Mouse (Mus musculus): ENCODE measurements at regions not wholly inside any gene's neighbourhood (a gene's known extent, or its start where the extent isn't known, plus 50 kb on each side); places are given as distances from the start of the nearest gene placed in this dataset.

- no peak overlapping the region for H3K4me2 ChIP-seq (replicated peaks)
- ATAC-seq (replicated peaks), result no peak
- no peaks in the 10 kb centered on the region for H3K27me3 ChIP-seq
- 88% methylated on average over 6 of the region's 6 CpGs for WGBS
- H3K27ac ChIP-seq (replicated peaks), result no peak overlapping the region
- no peaks in the 10 kb centered on the region for H3K36me3 ChIP-seq
- H3K9ac ChIP-seq (replicated peaks), result no peak overlapping the region
- H3K4me1 ChIP-seq, result no peaks in the 10 kb centered on the region
- H3K4me3 ChIP-seq, result no peak overlapping the region
- no peaks in the 10 kb centered on the region for H3K9me3 ChIP-seq
Measured at GRCm38 (mm10) chr3:143584692-143585603, 620.1 kb downstream of the Lmo4 start.

GRCm38 (mm10) chr3:143576338-143577007 lies 628.5 kb downstream of the Lmo4 start:
- no peaks in the 10 kb centered on the region for H3K4me1 ChIP-seq
- no peak overlapping the region for H3K4me3 ChIP-seq
- no peak for ATAC-seq (replicated peaks)
- H3K27me3 ChIP-seq, result no peaks in the 10 kb centered on the region
- WGBS, result 74% methylated on average over 7 of the region's 7 CpGs
- H3K9ac ChIP-seq (replicated peaks), result no peak overlapping the region
- H3K4me2 ChIP-seq (replicated peaks), result no peak overlapping the region
- no peak overlapping the region for H3K27ac ChIP-seq (replicated peaks)
- no peaks in the 10 kb centered on the region for H3K36me3 ChIP-seq
- H3K9me3 ChIP-seq, result no peaks in the 10 kb centered on the region

GRCm38 (mm10) chr3:143575737-143576136 lies 629.3 kb downstream of the Lmo4 start:
- Histone ChIP-seq H3K36me3 (no peaks in the 10 kb centered on the region), H3K4me1 (no peaks in the 10 kb centered on the region), H3K4me3 (no peak overlapping the region), H3K9ac (replicated peaks) (no peak overlapping the region), H3K27ac (replicated peaks) (no peak overlapping the region; the same call in 1 of the 2 replicates), H3K27me3 (no peaks in the 10 kb centered on the region), H3K4me2 (replicated peaks) (no peak overlapping the region), H3K9me3 (no peaks in the 10 kb centered on the region)
- no peak for ATAC-seq (replicated peaks)
- 76% methylated on average over 8 of the region's 8 CpGs for WGBS

GRCm38 (mm10) chr3:143574035-143574864 lies 630.8 kb downstream of the Lmo4 start:
- H3K9me3 ChIP-seq, result no peaks in the 10 kb centered on the region
- no peak overlapping the region for H3K4me3 ChIP-seq
- WGBS, result 72% methylated on average over 10 of the region's 10 CpGs
- no peaks in the 10 kb centered on the region for H3K4me1 ChIP-seq
- H3K27ac ChIP-seq (replicated peaks), result no peak overlapping the region
- H3K27me3 ChIP-seq, result no peaks in the 10 kb centered on the region
- H3K9ac ChIP-seq (replicated peaks), result no peak overlapping the region
- ATAC-seq (replicated peaks), result no peak
- H3K36me3 ChIP-seq, result no peaks in the 10 kb centered on the region
- H3K4me2 ChIP-seq (replicated peaks), result no peak overlapping the region

GRCm38 (mm10) chr3:143569930-143570329 lies 635.1 kb downstream of the Lmo4 start:
- Histone ChIP-seq H3K4me3 (no peak overlapping the region), H3K27ac (replicated peaks) (no peak overlapping the region), H3K4me1 (no peaks in the 10 kb centered on the region), H3K9me3 (no peaks in the 10 kb centered on the region), H3K36me3 (no peaks in the 10 kb centered on the region), H3K27me3 (no peaks in the 10 kb centered on the region), H3K9ac (replicated peaks) (no peak overlapping the region), H3K4me2 (replicated peaks) (no peak overlapping the region)
- WGBS, result 46% methylated on average over 6 of the region's 6 CpGs
- no peak for ATAC-seq (replicated peaks)

GRCm38 (mm10) chr3:143565067-143565466 lies 640.0 kb downstream of the Lmo4 start:
- no peak overlapping the region for H3K4me3 ChIP-seq
- H3K27ac ChIP-seq (replicated peaks), result no peak overlapping the region
- 88% methylated on average over 4 of the region's 4 CpGs for WGBS
- H3K4me2 ChIP-seq (replicated peaks), result no peak overlapping the region
- H3K27me3 ChIP-seq, result no peaks in the 10 kb centered on the region
- no peaks in the 10 kb centered on the region for H3K36me3 ChIP-seq
- no peak overlapping the region for H3K9ac ChIP-seq (replicated peaks)
- H3K9me3 ChIP-seq, result no peaks in the 10 kb centered on the region
- H3K4me1 ChIP-seq, result no peaks in the 10 kb centered on the region
- ATAC-seq (replicated peaks), result no peak

GRCm38 (mm10) chr3:143542811-143543210 lies 661.0 kb upstream of the Pkn2 start:
- no peak for ATAC-seq (replicated peaks)
- Histone ChIP-seq H3K4me3 (no peak overlapping the region), H3K4me2 (replicated peaks) (no peak overlapping the region), H3K9ac (replicated peaks) (no peak overlapping the region), H3K27ac (replicated peaks) (no peak overlapping the region), H3K36me3 (no peaks in the 10 kb centered on the region), H3K27me3 (no peaks in the 10 kb centered on the region), H3K4me1 (no peaks in the 10 kb centered on the region), H3K9me3 (no peaks in the 10 kb centered on the region)
- 63% methylated on average over 3 of the region's 3 CpGs for WGBS

- WGBS, result 64% methylated on average over 4 of the region's 4 CpGs
- H3K4me2 ChIP-seq (replicated peaks), result no peak overlapping the region
- H3K27ac ChIP-seq (replicated peaks), result no peak overlapping the region
- H3K4me1 ChIP-seq, result 0 out of 2 replicates have a peak, but pooled peaks cover 2% of the 10 kb centered on the region
- no peak overlapping the region for H3K4me3 ChIP-seq
- ATAC-seq (replicated peaks), result no peak
- H3K27me3 ChIP-seq, result no peaks in the 10 kb centered on the region
- no peaks in the 10 kb centered on the region for H3K36me3 ChIP-seq
- H3K9me3 ChIP-seq, result no peaks in the 10 kb centered on the region
- H3K9ac ChIP-seq (replicated peaks), result no peak overlapping the region
Measured at GRCm38 (mm10) chr3:143527982-143528381, 646.2 kb upstream of the Pkn2 start.

GRCm38 (mm10) chr3:143527274-143527673 lies 645.5 kb upstream of the Pkn2 start:
- H3K27me3 ChIP-seq, result no peaks in the 10 kb centered on the region
- no peak for ATAC-seq (replicated peaks)
- H3K9ac ChIP-seq (replicated peaks), result no peak overlapping the region
- no peaks in the 10 kb centered on the region for H3K9me3 ChIP-seq
- H3K4me1 ChIP-seq, result 0 out of 2 replicates have a peak, but pooled peaks cover 2% of the 10 kb centered on the region
- no peaks in the 10 kb centered on the region for H3K36me3 ChIP-seq
- H3K4me2 ChIP-seq (replicated peaks), result no peak overlapping the region
- no peak overlapping the region for H3K27ac ChIP-seq (replicated peaks)
- H3K4me3 ChIP-seq, result no peak overlapping the region

- peak; percentile 63 for ATAC-seq (replicated peaks)
- 38% methylated on average over 6 of the region's 6 CpGs for WGBS
- H3K4me1 ChIP-seq, result peaks cover 3% of the 10 kb centered on the region; the same call in 1 of the 2 replicates
- H3K27ac ChIP-seq (replicated peaks), result no peak overlapping the region
- no peaks in the 10 kb centered on the region for H3K36me3 ChIP-seq
- no peak overlapping the region for H3K4me3 ChIP-seq
- no peak overlapping the region for H3K9ac ChIP-seq (replicated peaks)
- no peaks in the 10 kb centered on the region for H3K9me3 ChIP-seq
- no peak overlapping the region for H3K4me2 ChIP-seq (replicated peaks)
- no peaks in the 10 kb centered on the region for H3K27me3 ChIP-seq
Measured at GRCm38 (mm10) chr3:143512517-143513249, 630.9 kb upstream of the Pkn2 start.

GRCm38 (mm10) chr3:143509531-143509930 lies 627.7 kb upstream of the Pkn2 start:
- Histone ChIP-seq H3K27me3 (no peaks in the 10 kb centered on the region), H3K9ac (replicated peaks) (no peak overlapping the region), H3K4me2 (replicated peaks) (no peak overlapping the region), H3K9me3 (no peaks in the 10 kb centered on the region), H3K36me3 (no peaks in the 10 kb centered on the region), H3K4me3 (no peak overlapping the region), H3K27ac (replicated peaks) (no peak overlapping the region), H3K4me1 (peaks cover 3% of the 10 kb centered on the region; the same call in 1 of the 2 replicates)
- ATAC-seq (replicated peaks), result no peak
- 35% methylated on average over 5 of the region's 5 CpGs for WGBS
